Mouse (Mus musculus) spleen, adult 2 months (tissue): ENCODE results near the gene Rgs16.

Experiments used
- CTCF ChIP-seq: fragments of 200-500 bp; IDR thresholded peaks from 2 replicates; pipeline ENCODE4 v1.5.1; 2011; ENCODE audit warnings: mild to moderate bottlenecking, inconsistent platforms; ENCODE audit not compliant: insufficient read depth, insufficient read length, insufficient replicate concordance; ENCODE audit errors: extremely low read depth
- POLR2A ChIP-seq: fragments of 200-500 bp; IDR thresholded peaks from 2 replicates; pipeline ENCODE4 v1.6.1; 2011; ENCODE audit warnings: low read depth, low read length, inconsistent platforms

GRCm38 (mm10) chr1:153741551-153742316, 1.6 kb downstream of the Rgs16 start:
- TF ChIP-seq POLR2A: no peak
- TF ChIP-seq CTCF: no peak
